In the genomic region with DNA sequence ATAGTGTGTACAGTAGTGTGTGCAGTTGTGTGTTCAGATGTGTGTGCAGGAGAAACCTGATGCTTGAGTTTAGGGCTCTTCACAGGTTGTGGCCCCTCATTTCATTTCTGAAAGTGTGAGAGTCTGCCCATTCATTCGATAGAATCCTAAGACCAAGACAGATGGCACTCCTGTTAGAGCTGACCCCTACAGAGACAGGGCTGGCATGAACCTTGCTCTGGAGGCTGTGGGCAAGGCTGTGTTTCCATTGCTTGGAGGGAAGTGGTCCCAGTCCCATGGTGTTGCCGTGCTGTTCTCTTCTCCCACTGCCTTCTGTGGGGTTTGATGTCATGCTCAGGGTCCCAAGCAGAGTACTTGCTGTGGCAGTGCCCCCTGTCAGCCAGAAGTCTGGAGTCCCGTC, we compare ENCODE assay signal across 24 mouse cellular contexts. TPM values are rescaled to one million over a fixed set of nuclear protein-coding genes. Genes with fewer than 3 reads are reported as not detected.
A peak's percentile ranks its signal among the peaks of the same experiment; 100 is the strongest.
DNase-seq lines count a peak whose midpoint lies in the region; ATAC-seq lines count a peak whose summit lies in the region.
"Had no signal": no experiment of that assay in that cellular context is flagged by ENCODE, and none has a peak within 500 bp of the region (broad histone marks: within the 10 kb centered on the region; RNA-seq: fewer than 3 reads in every experiment).

No protein-coding gene starts in this region.

- no peaks in the 10 kb centered on the region for H3K36me3 ChIP-seq in heart, embryonic 15.5 days
- H3K36me3 ChIP-seq: forebrain, embryonic 10.5 days; intestine, embryonic 15.5 days; liver, embryonic 13.5 days had no signal

- no peak overlapping the region for H3K4me3 ChIP-seq in heart, embryonic 15.5 days
- H3K4me3 ChIP-seq: forebrain, embryonic 10.5 days; heart, adult 2 months; intestine, embryonic 15.5 days; liver, embryonic 13.5 days had no signal

- peaks cover 50% of the 10 kb centered on the region for H3K4me1 ChIP-seq in heart, embryonic 15.5 days (replicated peaks)
- H3K4me1 ChIP-seq: intestine, embryonic 15.5 days had no signal

- H3K27ac ChIP-seq in heart, embryonic 15.5 days: no peak overlapping the region
- H3K27ac ChIP-seq: forebrain, embryonic 10.5 days; heart, adult 2 months; hindbrain, embryonic 14.5 days; intestine, embryonic 15.5 days; liver, embryonic 13.5 days had no signal

- H3K4me2 ChIP-seq in heart, embryonic 15.5 days: no peak overlapping the region
- H3K4me2 ChIP-seq: hindbrain, embryonic 14.5 days; intestine, embryonic 15.5 days; liver, embryonic 13.5 days had no signal

- no peak for DNase-seq in heart, adult 8-10 months (ENCODE audit: low spot score)
- DNase-seq in brain, adult 2 months (ENCODE audit: low read depth, low spot score): peak; percentile 51
- peak; percentile 38 to 53 for DNase-seq in cerebellum, adult 18-20 months
- DNase-seq in cerebellum, postnatal 14 days: peak; percentile 66 to 78
- no peak for DNase-seq in kidney, adult 18-20 months
- DNase-seq: adrenal gland, postnatal 36 days; forebrain, postnatal 0 days; gastrocnemius, postnatal 14 days; heart, adult 2 months; heart, postnatal 14 days; kidney, postnatal 25 days; layer of hippocampus, postnatal 36 days; liver, embryonic 13.5 days; lung, adult 2 months; lung, postnatal 14 days; midbrain, embryonic 14.5 days; right cerebral cortex, postnatal 25 days; spleen, adult 18-20 months had no signal

- WGBS in heart, embryonic 15.5 days: 63% methylated on average over 3 of the region's 3 CpGs

- H3K9me3 ChIP-seq in heart, embryonic 15.5 days (replicated peaks): no peaks in the 10 kb centered on the region
- H3K9me3 ChIP-seq: forebrain, embryonic 10.5 days; intestine, embryonic 15.5 days; liver, embryonic 13.5 days had no signal

- no peaks in the 10 kb centered on the region for H3K27me3 ChIP-seq in heart, embryonic 15.5 days
- H3K27me3 ChIP-seq: intestine, embryonic 15.5 days; liver, embryonic 13.5 days; Patski had no signal

- 0 out of 2 replicates have a peak overlapping the region, but pooled peaks have one; percentile 21 for H3K9ac ChIP-seq in heart, embryonic 15.5 days
- H3K9ac ChIP-seq: forebrain, postnatal 0 days; hindbrain, embryonic 14.5 days; intestine, embryonic 15.5 days; liver, embryonic 13.5 days had no signal

- no peak for ATAC-seq in heart, embryonic 15.5 days (replicated peaks; ENCODE audit: insufficient number of reproducible peaks, insufficient read depth, low FRiP score, low read depth)
- no peak for ATAC-seq in granulocyte monocyte progenitor cell, adult 5-6 weeks (replicated peaks; ENCODE audit: poor library complexity, severe bottlenecking)
- ATAC-seq: forebrain, postnatal 0 days; intestine, embryonic 15.5 days; Patski had no signal

RNA-seq across cellular contexts. Expression of a gene that starts 57.7 kb away (rescaled TPM):
- 10.5 and 12.0 TPM in 2 replicates for polyA plus RNA-seq in heart, embryonic 15.5 days (2015; fragmentation: Nextera tagmentation; extraction: Ambion mirVana)
- total RNA-seq in heart, adult 8-10 months (2022): 10 to 100 TPM; 54.3 to 61.5 (median 55.4) TPM
- total RNA-seq in granulocyte monocyte progenitor cell, adult 5-6 weeks (2014; fragmentation: Nextera tagmentation): 13.0 and 15.3 TPM in 2 replicates
- 13.5 and 14.1 TPM in 2 replicates for total RNA-seq in granulocyte monocyte progenitor cell, adult 5-6 weeks (2017)

Comparison
In these comparisons a context has a peak if more than half of its experiments do, and no peak if none do; other contexts are left out.
1. DNase-seq: peak in brain, adult 2 months (single experiment), cerebellum, adult 18-20 months (2 of 2) and cerebellum, postnatal 14 days (2 of 2); none in heart, adult 8-10 months (single experiment) and kidney, adult 18-20 months (single experiment).